Mouse (Mus musculus) spleen, adult 2 months (tissue): Measurements from ENCODE around the gene Olfr102.

Experiments used
- CTCF ChIP-seq: fragments of 200-500 bp; IDR thresholded peaks from 2 replicates; pipeline ENCODE4 v1.5.1; 2011; ENCODE audit warnings: mild to moderate bottlenecking, inconsistent platforms; ENCODE audit not compliant: insufficient read depth, insufficient read length, insufficient replicate concordance; ENCODE audit errors: extremely low read depth
- POLR2A ChIP-seq: fragments of 200-500 bp; IDR thresholded peaks from 2 replicates; pipeline ENCODE4 v1.6.1; 2011; ENCODE audit warnings: low read depth, low read length, inconsistent platforms

- no peak for TF ChIP-seq CTCF
- TF ChIP-seq POLR2A = peak; percentile 29; the same call in 1 of the 2 replicates
Observed at GRCm38 (mm10) chr17:37270702-37271092, 46.2 kb downstream of the Olfr102 start.
